Mouse (Mus musculus) cerebellum, adult 2 months (tissue): Measurements from ENCODE around the gene Fth1.

Source experiments
- CTCF ChIP-seq: fragments of 200-500 bp; IDR thresholded peaks from 2 replicates; pipeline ENCODE4 v1.5.1; 2011; ENCODE audit warnings: low read depth, mild to moderate bottlenecking, control low read depth, low read length, moderate library complexity, borderline replicate concordance; ENCODE audit not compliant: insufficient read depth
- POLR2A ChIP-seq: fragments of 200-500 bp; IDR thresholded peaks from 2 replicates; pipeline ENCODE4 v1.6.1; 2011; ENCODE audit warnings: low read length, control low read depth, borderline replicate concordance; ENCODE audit not compliant: insufficient read depth

- TF ChIP-seq POLR2A (no peak), CTCF (no peak)
Measured at GRCm38 (mm10) chr19:9954055-9954810, 26.2 kb upstream of the Fth1 start.
